ENCODE assay signal across 9 mouse cellular contexts in genomic region chr7:46179431-46180275, GRCm38 (mm10). TPM values are rescaled to one million over a fixed set of nuclear protein-coding genes. Genes with fewer than 3 reads are reported as not detected.
DNase-seq lines count a peak whose midpoint lies in the region; ATAC-seq lines count a peak whose summit lies in the region.
"Had no signal": no experiment of that assay in that cellular context is flagged by ENCODE, and none has a peak within 500 bp of the region (broad histone marks: within the 10 kb centered on the region; RNA-seq: fewer than 3 reads in every experiment).

Gene Abcc8, minus strand, starts transcription at chr7:46180033.

- ATAC-seq in forebrain, embryonic 14.5 days: peak; percentile 78
- peak; percentile 68 for ATAC-seq in hindbrain, embryonic 15.5 days (ENCODE audit: low FRiP score, low read depth)
- ATAC-seq in limb, embryonic 15.5 days (ENCODE audit: insufficient number of reproducible peaks, low FRiP score, low TSS enrichment, low read depth): peak; percentile 31; the same call in 1 of the 2 replicates

- peak within 1 kb of the TSS; percentile 58 for H3K4me2 ChIP-seq in forebrain, embryonic 14.5 days (ENCODE audit: low read length)
- H3K4me2 ChIP-seq in hindbrain, embryonic 15.5 days: peak within 1 kb of the TSS; percentile 94
- peak within 1 kb of the TSS; percentile 70 for H3K4me2 ChIP-seq in limb, embryonic 15.5 days

- 1% methylated on average over 71 of the region's 75 CpGs for WGBS in forebrain, embryonic 14.5 days
- WGBS in hindbrain, embryonic 15.5 days: under 1% methylated on average over 64 of the region's 75 CpGs
- WGBS in limb, embryonic 15.5 days: 1% methylated on average over 66 of the region's 75 CpGs

- DNase-seq in thymus, postnatal 4 days: peak; percentile 22
- DNase-seq in thymus, postnatal 10 days (ENCODE audit: low spot score in 2 of 2): no peak
- DNase-seq in forebrain, embryonic 14.5 days (ENCODE audit: low spot score): peak; percentile 43
- peak; percentile 37 to 72 for DNase-seq in right cerebral cortex, postnatal 36 days (ENCODE audit: low spot score in 2 of 2)
- no peak for DNase-seq in adipocyte (ENCODE audit: low spot score)
- DNase-seq in urinary bladder, adult 18-20 months (ENCODE audit: low spot score in 2 of 2): no peak

- H3K4me1 ChIP-seq in forebrain, embryonic 14.5 days (ENCODE audit: control insufficient read depth, insufficient read depth, low read length): no peaks in the 10 kb centered on the region
- peaks cover 14% of the 10 kb centered on the region for H3K4me1 ChIP-seq in hindbrain, embryonic 15.5 days (replicated peaks)
- H3K4me1 ChIP-seq in limb, embryonic 15.5 days: peaks cover 9% of the 10 kb centered on the region

- peaks cover 13% of the 10 kb centered on the region; the same call in 1 of the 2 replicates for H3K27me3 ChIP-seq in forebrain, embryonic 14.5 days (replicated peaks; ENCODE audit: control insufficient read depth, insufficient read depth, low read length)
- peaks cover 18% of the 10 kb centered on the region for H3K27me3 ChIP-seq in hindbrain, embryonic 15.5 days
- peaks cover 54% of the 10 kb centered on the region for H3K27me3 ChIP-seq in limb, embryonic 15.5 days

- no peaks in the 10 kb centered on the region for H3K36me3 ChIP-seq in forebrain, embryonic 14.5 days (ENCODE audit: control insufficient read depth, insufficient read depth, low read length)
- H3K36me3 ChIP-seq in hindbrain, embryonic 15.5 days: no peaks in the 10 kb centered on the region
- H3K36me3 ChIP-seq in limb, embryonic 15.5 days: no peaks in the 10 kb centered on the region

- H3K9me3 ChIP-seq in forebrain, embryonic 14.5 days (replicated peaks; ENCODE audit: control insufficient read depth, low read length): no peaks in the 10 kb centered on the region
- no peaks in the 10 kb centered on the region for H3K9me3 ChIP-seq in hindbrain, embryonic 15.5 days
- no peaks in the 10 kb centered on the region for H3K9me3 ChIP-seq in limb, embryonic 15.5 days

- peak within 1 kb of the TSS; percentile 56 for H3K9ac ChIP-seq in forebrain, embryonic 14.5 days (ENCODE audit: low read length)
- peak within 1 kb of the TSS; percentile 62 for H3K9ac ChIP-seq in hindbrain, embryonic 15.5 days
- 0 out of 2 replicates have a peak within 1 kb of the TSS, but pooled peaks have one; percentile 10 for H3K9ac ChIP-seq in limb, embryonic 15.5 days

- H3K4me3 ChIP-seq in forebrain, embryonic 14.5 days (ENCODE audit: low read depth, low read length): peak within 1 kb of the TSS; percentile 39
- H3K4me3 ChIP-seq in hindbrain, embryonic 15.5 days: peak within 1 kb of the TSS; percentile 59
- peak within 1 kb of the TSS; percentile 43 for H3K4me3 ChIP-seq in limb, embryonic 15.5 days
- H3K4me3 ChIP-seq: myocyte had no signal

- no peak within 1 kb of the TSS for H3K27ac ChIP-seq in forebrain, embryonic 14.5 days (ENCODE audit: low read depth, low read length)
- H3K27ac ChIP-seq in hindbrain, embryonic 15.5 days (replicated peaks): no peak within 1 kb of the TSS
- H3K27ac ChIP-seq in limb, embryonic 15.5 days: no peak within 1 kb of the TSS

RNA-seq across cellular contexts. Expression of gene Abcc8, which starts in this region (rescaled TPM):
- 14.1 and 18.8 TPM in 2 replicates for polyA plus RNA-seq in forebrain, embryonic 14.5 days (2014; fragmentation: Nextera tagmentation; extraction: Ambion mirVana)
- 6.9 and 11.4 TPM in 2 replicates for polyA plus RNA-seq in hindbrain, embryonic 15.5 days (2015; fragmentation: Nextera tagmentation; extraction: Ambion mirVana)
- polyA plus RNA-seq in limb, embryonic 15.5 days (2015; fragmentation: Nextera tagmentation; extraction: Ambion mirVana): 1.0 and 2.5 TPM in 2 replicates

Comparison
In these comparisons a context has a peak if more than half of its experiments do, and no peak if none do; other contexts are left out.
1. DNase-seq: peak in thymus, postnatal 4 days (single experiment), forebrain, embryonic 14.5 days (single experiment) and right cerebral cortex, postnatal 36 days (2 of 2); none in thymus, postnatal 10 days (0 of 2), adipocyte (single experiment) and urinary bladder, adult 18-20 months (0 of 2).
2. H3K9ac ChIP-seq: peak in every context shown above with its lines; median percentile 62 in hindbrain, embryonic 15.5 days; 56 in forebrain, embryonic 14.5 days; 10 in limb, embryonic 15.5 days.
3. Peak in every context shown above with its lines, with median percentiles within 50 percentile points of each other: ATAC-seq, H3K4me2 ChIP-seq and H3K4me3 ChIP-seq.